Mouse (Mus musculus) kidney, adult 11 months (tissue): ENCODE data around the gene Ngdn.
"Not testable (repeated sequence)": the region's sequence is repeated elsewhere in the genome, so short reads cannot be mapped to it uniquely, and the experiment has no call there.

Source experiments
- DNase-seq: peaks from one replicate; pipeline ENCODE4 v3.0.0; 2022

Ngdn gene

DNA sequence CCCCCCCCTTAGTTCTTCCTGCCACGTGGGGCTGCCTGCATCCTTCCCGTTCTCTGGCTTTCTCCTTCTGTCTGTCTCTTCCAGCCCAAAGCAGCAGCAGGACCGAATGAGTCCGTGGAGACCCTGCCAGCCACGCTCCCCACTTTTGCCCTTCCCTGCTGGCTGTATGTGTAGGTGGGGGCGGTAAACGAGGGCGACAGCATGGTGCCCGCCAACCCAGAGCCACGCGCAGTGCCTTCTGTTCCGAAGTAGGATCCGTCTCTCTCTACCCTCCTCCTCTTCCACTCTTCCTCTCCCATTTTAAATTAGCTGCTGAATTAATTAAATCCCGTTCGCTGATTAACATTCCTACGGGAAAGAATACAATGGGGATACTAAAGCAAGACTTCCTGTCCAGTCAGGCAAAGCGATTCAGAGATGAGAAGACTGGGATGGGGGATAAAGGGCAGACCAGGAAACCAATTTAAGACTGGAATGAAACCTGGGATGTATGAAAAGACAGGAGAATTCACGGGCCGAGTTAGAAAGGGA, 17.5 kb downstream of the Ngdn start:
- DNase-seq: no peak

GRCm38 (mm10) chr14:55043694-55044093, 28.4 kb downstream of the Ngdn start:
- not testable (repeated sequence) for DNase-seq

- no peak for DNase-seq
Observed at GRCm38 (mm10) chr14:55047971-55048531, 32.8 kb downstream of the Ngdn start.

DNA sequence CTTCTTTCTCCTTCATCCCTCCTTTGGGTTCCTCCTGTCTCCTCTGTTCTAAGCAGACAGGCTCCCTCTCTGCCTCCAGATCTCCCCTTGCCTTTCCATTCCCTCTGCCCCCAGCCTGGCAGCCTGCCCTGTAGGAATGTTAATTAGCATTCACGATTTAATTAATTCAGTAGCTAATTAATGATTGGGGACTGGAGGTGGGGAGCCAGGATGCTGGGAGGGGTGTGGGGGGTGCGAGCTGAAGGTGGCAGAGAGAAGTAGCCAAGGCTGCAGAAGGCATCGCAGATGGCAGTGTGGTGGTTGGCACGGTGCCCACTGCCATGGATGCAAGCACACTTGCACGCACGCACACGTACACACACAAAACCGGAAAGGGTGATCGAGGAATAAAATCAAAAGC, 37.2 kb downstream of the Ngdn start:
- DNase-seq: no peak

DNA sequence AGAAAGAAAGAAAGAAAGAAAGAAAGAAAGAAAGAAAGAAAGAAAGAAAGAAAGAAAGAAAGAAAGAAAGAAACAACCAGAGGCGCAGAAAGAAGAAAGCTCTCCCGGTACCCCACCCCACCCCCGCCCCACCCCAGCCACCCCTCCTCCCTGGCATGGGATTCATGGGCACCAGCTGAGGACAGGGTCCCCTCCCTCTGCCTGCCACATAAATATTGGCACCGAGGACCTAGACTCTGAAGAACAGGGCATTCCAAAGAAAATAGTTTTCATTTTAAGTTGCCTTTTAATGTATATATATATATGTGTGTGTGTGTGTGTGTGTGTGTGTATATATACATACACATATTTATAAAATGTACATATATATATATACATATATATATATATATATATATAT, 37.8 kb downstream of the Ngdn start:
- no peak for DNase-seq

GRCm38 (mm10) chr14:55053708-55054190, 38.5 kb downstream of the Ngdn start:
- DNase-seq: peak; percentile 64

- no peak for DNase-seq
Observed at GRCm38 (mm10) chr14:55054191-55054749, 39.0 kb downstream of the Ngdn start.

DNA sequence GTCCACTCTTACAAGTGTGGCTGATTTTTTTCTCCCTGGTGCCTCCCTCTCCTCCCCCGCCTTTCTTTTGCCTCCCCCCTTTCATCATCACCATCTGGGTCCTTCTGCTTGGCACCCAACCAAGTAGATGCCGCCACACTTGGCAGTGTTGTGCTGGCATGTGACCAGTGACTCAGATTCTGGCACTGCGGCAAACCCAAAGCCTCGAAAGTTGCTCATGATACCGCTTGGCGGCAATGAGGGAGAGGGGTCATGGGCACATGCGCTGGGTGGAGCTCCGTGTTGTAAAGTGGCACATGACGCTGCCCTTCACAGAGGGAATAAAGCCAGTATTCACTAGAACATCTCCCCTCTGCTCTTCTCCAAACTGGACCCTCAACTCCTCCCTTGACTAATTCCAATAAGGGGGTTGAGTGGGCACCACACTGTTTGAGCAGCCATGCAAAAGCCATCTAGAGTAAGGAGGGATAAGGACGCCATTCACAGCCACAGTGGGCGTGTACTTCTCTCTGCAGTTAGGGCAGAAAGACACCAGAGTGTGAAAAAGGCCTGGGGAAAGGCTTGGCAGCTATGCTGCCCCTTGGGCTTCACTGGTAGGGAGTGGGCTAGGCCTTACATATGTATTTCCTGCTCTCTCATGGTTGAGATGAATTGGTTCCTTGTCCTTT, 40.0 kb downstream of the Ngdn start:
- peak; percentile 48 for DNase-seq

DNA sequence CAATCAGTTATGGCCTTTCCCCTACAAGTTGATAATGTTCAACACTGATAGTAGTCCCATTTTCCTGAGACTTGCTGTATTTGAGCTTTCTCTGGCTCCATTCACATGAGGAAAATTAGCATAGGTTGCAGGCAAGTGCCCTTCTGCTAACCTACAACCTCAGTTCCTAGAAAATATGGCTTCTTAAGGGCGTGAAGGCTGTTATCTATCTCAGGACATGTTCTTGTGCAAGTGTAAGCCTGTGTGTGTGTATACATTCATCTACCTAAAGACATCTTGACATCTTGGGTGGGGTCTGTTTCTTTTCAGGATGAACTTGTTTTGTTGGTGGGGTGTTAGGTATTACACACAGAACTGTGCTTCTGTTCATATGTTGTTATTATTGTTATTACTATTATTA, 43.8 kb downstream of the Ngdn start:
- DNase-seq: no peak

- DNase-seq: peak; percentile 62
Observed at GRCm38 (mm10) chr14:55059931-55060330, 44.7 kb downstream of the Ngdn start.

- DNase-seq: no peak
Observed at GRCm38 (mm10) chr14:55061845-55062244, 46.6 kb downstream of the Ngdn start.

GRCm38 (mm10) chr14:55062626-55063025, 47.4 kb downstream of the Ngdn start:
- DNase-seq: no peak

DNA sequence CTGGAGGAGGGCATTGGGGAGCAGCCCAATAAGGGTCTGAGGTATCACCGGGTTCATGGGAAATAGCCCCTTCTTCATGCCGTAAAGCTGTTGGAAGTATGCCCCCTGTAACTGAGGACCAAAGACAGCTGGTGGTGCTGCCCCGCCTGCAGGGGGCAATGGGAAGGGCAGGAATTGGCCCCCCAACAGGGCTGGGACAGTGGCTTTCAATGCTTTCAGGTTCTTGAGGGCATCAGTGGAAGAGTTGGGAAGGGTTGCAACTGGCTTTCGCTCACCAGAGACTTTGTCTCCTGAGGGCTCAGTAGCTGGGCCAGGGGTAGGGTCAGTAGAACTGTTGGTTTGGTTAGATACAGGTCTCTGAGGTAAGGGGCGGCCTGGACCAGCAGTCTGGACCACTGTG, 47.9 kb downstream of the Ngdn start:
- no peak for DNase-seq

DNA sequence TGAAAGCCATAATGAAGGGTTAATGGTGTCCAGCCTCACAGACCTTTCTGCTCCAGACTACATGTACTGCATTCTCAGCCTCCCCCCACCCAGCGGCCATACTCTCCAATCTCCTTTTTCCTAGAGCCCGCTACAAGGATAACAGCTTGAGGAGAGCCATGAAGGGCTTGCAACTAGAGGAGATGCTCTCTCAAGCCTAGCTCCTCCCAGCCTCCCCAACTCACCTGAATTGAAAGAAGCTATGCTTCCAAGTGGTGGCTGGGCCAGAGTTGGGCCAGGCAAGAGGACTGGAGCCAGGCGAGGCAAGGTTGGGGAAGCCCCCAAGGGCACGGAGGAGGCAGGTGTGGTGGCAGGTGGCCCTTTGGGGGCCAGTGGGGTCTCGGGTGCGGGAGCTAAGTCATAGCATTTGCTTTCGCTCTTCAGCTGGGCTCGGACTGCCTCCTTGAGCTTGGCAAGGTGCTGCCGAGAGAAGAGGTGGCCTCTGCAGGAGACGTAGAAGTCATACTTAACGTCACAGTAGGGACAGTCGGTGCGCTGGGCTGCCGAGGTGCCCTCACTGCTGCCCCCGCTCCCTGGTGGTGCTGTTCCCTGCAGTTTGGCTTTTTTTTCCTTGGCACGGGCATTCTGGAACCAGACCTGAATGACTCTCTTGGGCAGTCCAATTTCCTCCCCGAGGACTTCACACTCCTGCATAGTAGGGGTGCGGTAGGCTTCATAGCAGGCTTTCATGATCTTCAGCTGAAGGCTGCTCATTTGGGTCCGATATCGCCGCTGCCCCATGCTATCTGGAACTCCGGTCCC, 48.5 kb downstream of the Ngdn start:
- no peak for DNase-seq

DNA sequence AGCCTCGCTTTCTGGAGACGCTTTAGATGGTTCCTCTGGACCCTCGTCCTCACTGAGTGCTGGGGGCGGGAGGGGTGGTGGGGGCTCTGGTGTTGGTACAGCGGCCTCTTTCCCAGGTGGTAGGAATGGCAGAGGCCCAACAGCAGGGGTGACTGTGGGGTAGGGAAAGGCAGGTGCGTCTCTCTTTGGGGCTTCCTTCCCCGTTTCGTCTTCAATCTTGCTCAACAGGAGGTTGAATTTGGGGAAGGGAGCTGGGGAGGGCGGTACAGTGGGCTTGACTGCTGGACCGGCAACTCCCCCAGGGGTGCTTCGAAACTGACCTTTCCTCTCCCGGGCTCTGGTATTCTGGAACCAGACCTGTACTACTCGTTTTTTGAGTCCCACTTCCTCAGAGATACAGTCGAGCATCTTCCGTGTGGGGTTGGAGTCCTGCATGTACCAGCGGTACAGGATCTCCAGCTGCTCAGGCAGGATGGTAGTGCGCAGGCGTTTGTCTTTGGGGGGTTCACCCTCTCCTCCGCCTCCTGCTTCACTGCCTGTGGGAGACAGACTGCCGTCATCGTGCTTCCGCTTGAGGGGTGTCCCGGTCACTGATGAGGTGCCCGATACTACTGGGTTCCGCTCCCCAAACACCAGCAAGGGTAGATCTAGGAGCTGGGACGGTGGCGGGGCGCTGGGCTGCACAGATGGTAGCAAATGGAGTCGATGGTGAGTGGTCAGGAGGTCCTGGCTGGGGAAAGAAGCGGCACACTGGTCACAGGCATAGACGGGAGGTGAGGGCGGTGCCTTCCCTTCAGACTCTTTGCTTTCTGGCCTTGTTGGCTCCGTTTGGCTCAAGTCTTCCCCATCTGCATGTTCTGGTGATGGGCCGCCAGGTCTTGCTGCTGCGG, 49.5 kb downstream of the Ngdn start:
- DNase-seq: no peak

DNA sequence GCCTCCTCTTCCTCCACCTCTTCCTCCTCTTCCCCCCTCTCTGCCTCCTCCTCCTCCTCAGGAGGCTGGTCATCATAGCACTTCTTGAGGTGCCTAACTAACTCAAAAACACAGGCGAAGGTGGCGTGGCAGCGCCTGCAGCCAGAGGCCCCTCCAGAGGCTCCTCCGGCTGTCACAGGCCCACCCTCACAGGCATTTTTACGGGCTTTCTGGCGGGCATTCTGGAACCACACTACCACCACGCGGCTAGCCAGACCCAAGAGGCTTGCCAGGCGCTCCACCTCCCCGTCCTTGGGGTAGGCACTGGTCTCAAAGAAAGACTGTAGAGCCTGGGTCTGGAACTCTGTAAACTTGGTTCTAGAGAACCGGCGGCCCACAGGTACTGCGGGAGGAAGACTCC, 50.1 kb downstream of the Ngdn start:
- DNase-seq: no peak

GRCm38 (mm10) chr14:55066042-55066441, 50.8 kb downstream of the Ngdn start:
- no peak for DNase-seq

- no peak for DNase-seq
Observed at GRCm38 (mm10) chr14:55071756-55072155, 56.5 kb downstream of the Ngdn start.
